Mouse (Mus musculus) adrenal gland, postnatal 0 days (tissue): ENCODE data around the gene Trappc1. TPM values are rescaled to one million over a fixed set of nuclear protein-coding genes. Genes with fewer than 3 reads are reported as not detected.

ENCODE experiments used
- polyA plus RNA-seq: library from polyadenylated mRNA; unstranded; fragments of >200 nt; fragmentation: Nextera tagmentation; extraction: Ambion mirVana; gene quantifications from 2 replicates; pipeline ENCODE4 v1.2.1, GENCODE M21; 2015

Gene Trappc1
- 156 and 165 TPM in 2 replicates for polyA plus RNA-seq

DNA sequence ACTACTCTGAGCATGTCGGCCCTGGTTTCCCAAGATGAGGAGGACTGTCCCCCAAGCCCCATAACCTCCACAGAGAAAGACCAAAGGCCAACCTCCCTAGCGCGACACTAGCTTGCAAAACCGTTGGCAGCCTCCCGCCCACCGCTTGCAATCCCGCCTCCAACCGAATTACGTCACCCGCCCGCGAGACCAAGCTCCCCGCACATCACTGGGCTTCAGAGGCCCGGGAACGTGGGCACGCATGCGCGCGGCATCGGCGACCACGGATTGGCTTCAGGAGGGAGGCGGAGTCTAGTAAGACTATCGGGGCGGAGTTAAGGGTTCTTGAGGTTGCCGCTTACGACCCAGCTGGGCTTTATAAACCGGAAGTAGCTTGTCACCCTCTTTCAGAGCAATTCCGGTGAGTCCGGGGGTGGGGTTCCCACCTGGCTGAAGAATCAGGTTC, at the start of gene Trappc1, which contains the start of gene Cntrob:
Gene Trappc1 (plus strand): TSS at position 314 of the 445 bp plus-strand sequence.
Gene Cntrob (minus strand): TSS at position 109 of the 445 bp plus-strand sequence.

DNA sequence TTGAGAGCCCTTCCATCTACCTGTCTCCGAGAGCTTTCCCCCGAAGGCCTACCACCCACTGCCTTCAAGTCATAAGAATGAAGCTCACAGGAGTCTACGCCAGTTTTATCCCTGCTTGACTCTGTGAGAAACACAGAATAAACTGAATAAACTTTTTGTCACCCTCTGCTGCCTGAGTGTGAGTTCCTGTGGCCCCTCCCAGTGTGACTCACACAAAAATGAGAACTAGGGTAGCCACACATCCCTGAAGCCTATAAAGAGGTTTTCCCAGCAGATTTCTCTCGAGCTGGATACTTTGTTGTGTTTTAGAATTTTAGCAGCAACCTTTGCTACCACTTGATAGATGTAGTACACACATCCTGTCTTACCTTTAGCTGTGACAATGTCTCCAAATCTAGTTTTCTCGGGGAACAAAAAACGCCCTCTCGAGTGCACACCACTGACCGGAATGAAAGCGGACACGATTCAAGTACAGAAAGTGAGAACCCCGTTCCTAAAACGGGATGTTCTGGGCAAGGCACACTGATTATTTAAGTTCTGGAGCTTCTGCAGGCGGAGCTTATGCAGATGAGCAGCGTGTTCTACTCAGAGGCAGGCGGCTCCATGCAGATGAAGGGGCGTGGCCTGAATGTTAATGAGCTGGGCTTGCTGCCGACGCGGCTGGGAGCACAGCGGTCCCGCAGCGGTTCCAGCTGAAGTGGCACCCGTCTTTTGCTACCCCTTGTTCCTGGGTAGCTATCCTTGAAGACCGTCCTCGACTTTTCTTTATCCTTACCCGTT, 2.0 kb downstream of the Trappc1 start, which contains the start of gene Kcnab3:
Gene Kcnab3 (plus strand): TSS at position 631 of the 780 bp plus-strand sequence.

DNA sequence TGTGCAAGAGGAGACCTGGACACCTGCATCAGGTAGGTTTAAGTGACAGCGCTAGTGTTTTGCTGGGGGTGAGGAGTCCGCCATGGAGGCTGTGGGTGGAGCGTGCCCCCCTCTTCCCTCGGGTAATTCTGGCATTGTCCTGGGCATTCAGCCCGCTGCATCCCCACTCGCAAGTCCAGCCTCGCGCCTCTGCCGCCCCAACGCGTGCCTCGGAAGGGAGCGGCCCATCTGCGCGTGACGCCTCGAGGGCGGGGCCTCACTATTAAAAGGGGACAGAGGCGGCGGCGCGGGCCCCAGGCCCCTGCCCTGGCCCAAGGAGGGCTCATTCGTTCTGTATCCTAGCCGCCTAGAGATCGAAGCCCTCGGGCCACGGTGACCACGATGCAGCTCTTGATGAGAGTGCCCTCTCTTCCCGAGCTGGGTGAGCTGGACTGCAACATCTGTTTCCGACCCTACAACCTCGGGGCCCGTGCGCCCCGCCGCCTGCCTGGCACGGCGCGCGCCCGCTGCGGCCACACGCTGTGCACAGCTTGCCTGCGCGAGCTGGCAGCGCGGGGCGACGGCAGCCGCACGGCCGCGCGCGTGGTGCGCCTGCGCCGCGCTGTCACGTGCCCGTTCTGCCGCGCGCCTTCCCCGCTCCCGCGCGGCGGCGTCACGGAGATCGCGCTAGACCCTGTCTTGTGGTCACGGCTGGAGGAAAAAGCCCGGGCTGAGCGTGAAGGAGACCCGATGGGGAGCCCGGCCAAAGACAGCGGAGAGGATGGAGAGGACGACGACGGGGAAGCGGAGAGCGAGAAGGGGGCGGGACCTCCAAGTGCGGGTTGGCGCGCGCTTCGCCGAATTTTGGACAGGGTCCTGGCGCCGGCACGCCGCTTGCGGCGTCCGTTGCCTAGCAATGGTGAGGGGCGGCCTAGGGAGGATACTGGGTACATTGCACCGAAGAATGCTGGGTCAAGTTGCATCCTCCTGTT, 16.7 kb downstream of the Trappc1 start, which contains the start of gene Rnf227:
Gene Rnf227 (plus strand): TSS at position 301 of the 971 bp plus-strand sequence.

DNA sequence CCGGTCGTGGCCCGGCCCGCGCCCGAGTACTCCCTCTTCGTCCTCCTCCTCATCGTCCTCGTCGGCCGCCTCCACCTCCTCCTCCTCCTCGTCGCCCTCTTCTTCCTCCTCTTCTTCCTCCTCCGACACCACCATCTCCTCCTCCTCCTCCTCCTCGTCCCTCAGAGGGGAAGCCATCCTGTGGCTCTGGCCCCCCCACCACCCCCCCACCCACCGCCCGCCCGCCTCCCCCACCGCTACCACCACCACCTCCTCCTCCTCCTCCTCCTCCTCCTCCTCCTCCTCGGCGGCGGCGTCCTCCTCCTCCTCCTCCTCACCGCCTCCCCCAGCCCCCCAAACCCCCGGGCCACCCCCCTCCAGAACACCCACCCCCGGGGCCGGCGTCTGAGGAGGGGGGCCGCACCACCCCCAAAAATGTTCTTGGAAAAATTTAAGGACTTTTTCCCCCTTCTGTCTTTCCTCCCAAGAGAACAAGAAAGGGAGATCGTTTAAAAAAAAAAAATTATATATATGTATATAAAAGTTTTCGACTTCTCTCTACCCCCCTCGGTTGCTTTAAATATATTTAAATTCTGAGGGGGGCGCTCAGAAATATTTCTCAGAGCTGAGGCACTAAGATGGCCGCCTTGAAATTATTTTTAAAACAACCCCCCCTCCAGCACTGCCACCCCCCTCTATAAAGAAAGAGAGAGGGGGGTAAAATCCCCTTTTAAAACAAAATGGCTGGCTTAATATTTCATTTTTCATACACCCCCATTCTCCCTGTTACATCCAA, 45.6 kb downstream of the Trappc1 start, which contains the start of gene Chd3:
Gene Chd3 (minus strand): TSS at position 192 of the 775 bp plus-strand sequence.

Other genes with a start within 250 kb of the Trappc1 start
- 124 and 125 TPM in 2 replicates for gene Vamp2, start 235.5 kb upstream of the Trappc1 start, polyA plus RNA-seq
- gene Per1, start 228.8 kb upstream of the Trappc1 start, polyA plus RNA-seq = 17.0 and 26.6 TPM in 2 replicates
- gene Hes7, start 203.6 kb upstream of the Trappc1 start, polyA plus RNA-seq = 0.35 and 0.50 TPM in 2 replicates
- gene 9130213A22Rik, start 201.4 kb upstream of the Trappc1 start, polyA plus RNA-seq = 0.25 and 1.0 TPM in 2 replicates
- 1.1 and 2.0 TPM in 2 replicates for gene Aloxe3, start 198.1 kb upstream of the Trappc1 start, polyA plus RNA-seq
- 0.77 TPM in 1 of 2 replicates, not detected in the other for gene Alox12b, start 167.0 kb upstream of the Trappc1 start, polyA plus RNA-seq
- 0.08 TPM in 1 of 2 replicates, not detected in the other for gene Alox8, start 126.1 kb upstream of the Trappc1 start, polyA plus RNA-seq
- gene Gucy2e, start 86.9 kb upstream of the Trappc1 start, polyA plus RNA-seq = 0.20 and 0.26 TPM in 2 replicates
- gene Cntrob, start 205 bp upstream of the Trappc1 start, polyA plus RNA-seq = 6.9 and 7.3 TPM in 2 replicates
- gene Kcnab3, start 2.3 kb downstream of the Trappc1 start, polyA plus RNA-seq = 2.1 and 3.4 TPM in 2 replicates
- 11.8 and 19.2 TPM in 2 replicates for gene Rnf227, start 16.5 kb downstream of the Trappc1 start, polyA plus RNA-seq
- gene Chd3, start 45.4 kb downstream of the Trappc1 start, polyA plus RNA-seq = 20.4 and 27.7 TPM in 2 replicates
- 338 and 498 TPM in 2 replicates for gene Naa38, start 71.5 kb downstream of the Trappc1 start, polyA plus RNA-seq
- 16.4 and 21.0 TPM in 2 replicates for gene Cyb5d1, start 71.7 kb downstream of the Trappc1 start, polyA plus RNA-seq
- 36.4 and 44.7 TPM in 2 replicates for gene Tmem88, start 74.3 kb downstream of the Trappc1 start, polyA plus RNA-seq
- gene Kdm6b, start 89.7 kb downstream of the Trappc1 start, polyA plus RNA-seq = 13.8 and 14.7 TPM in 2 replicates
- gene Dnah2, start 225.1 kb downstream of the Trappc1 start, polyA plus RNA-seq = 0.30 and 1.3 TPM in 2 replicates
- 9.0 and 17.2 TPM in 2 replicates for gene Efnb3, start 236.2 kb downstream of the Trappc1 start, polyA plus RNA-seq